Mouse (Mus musculus): ENCODE data around the gene Aagab.

DNA sequence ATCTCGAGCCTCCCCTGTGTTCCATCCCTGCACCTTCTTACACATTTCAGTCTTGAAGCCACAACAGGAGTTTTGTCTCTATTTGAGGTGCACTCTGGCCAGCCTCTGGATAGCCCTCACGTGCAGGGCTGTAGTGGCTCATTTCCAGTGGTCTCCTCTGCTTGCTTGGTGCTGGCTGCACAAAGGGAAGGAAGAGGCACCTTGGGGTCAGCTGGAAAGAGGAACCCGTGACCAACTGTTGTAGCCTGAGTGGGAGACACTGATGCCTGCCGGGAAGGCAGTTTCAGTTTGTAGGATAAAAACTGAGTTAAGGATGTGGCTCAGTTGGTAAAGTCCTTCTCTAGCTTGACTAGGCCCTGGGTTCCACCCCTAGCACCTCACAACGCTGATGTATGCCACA lies 9.5 kb downstream of the Aagab start:
- no peak for TF ChIP-seq CTCF (IDR thresholded peaks at IDR 0.05; ENCODE audit: low read depth)
- TF ChIP-seq EP300 (IDR thresholded peaks at IDR 0.05; ENCODE audit: low read depth): no peak

Data from liver, postnatal 0 days (tissue).